Mouse (Mus musculus): ENCODE measurements at regions not wholly inside any gene's neighbourhood (a gene's known extent, or its start where the extent isn't known, plus 50 kb on each side); places are given as distances from the start of the nearest gene placed in this dataset.

- TF ChIP-seq TAL1 (IDR thresholded peaks at IDR 0.05; ENCODE audit: low read length) (no peak), GATA1 (IDR thresholded peaks at IDR 0.05; ENCODE audit: low read length) (no peak)
These were observed 248.8 kb upstream of the Gpc5 start for GRCm38 (mm10) chr14:114843105-114843743.

Measured in erythroblast, embryonic 14.5 days (primary cell).